Mouse (Mus musculus): ENCODE measurements at regions not wholly inside any gene's neighbourhood (a gene's known extent, or its start where the extent isn't known, plus 50 kb on each side); places are given as distances from the start of the nearest gene placed in this dataset.
A peak's percentile ranks its signal among the peaks of the same experiment; 100 is the strongest.

- TF ChIP-seq TCF12 (IDR thresholded peaks at IDR 0.05; ENCODE audit: insufficient read depth, poor library complexity, severe bottlenecking) (no peak), MAX (IDR thresholded peaks at IDR 0.05; ENCODE audit: low read depth) (no peak), TCF3 (IDR thresholded peaks at IDR 0.05; ENCODE audit: insufficient read length, low read depth) (no peak), POLR2A (IDR thresholded peaks at IDR 0.05; ENCODE audit: insufficient read length, low read depth) (no peak), USF1 (IDR thresholded peaks at IDR 0.05; ENCODE audit: low read depth) (no peak), MYOD1 (IDR thresholded peaks at IDR 0.05; ENCODE audit: control insufficient read depth in 1 of 3, insufficient read length in 2 of 3, low read depth in 2 of 3) (no peak), SRF (IDR thresholded peaks at IDR 0.05; ENCODE audit: control insufficient read depth, insufficient read length, low read depth) (no peak), CEBPB (IDR thresholded peaks at IDR 0.05; ENCODE audit: insufficient read depth, poor library complexity, severe bottlenecking) (no peak), E2F4 (IDR thresholded peaks at IDR 0.05; ENCODE audit: insufficient read depth) (no peak), REST (IDR thresholded peaks at IDR 0.05; ENCODE audit: insufficient read depth, insufficient read length) (no peak), POLR2AphosphoS2 (IDR thresholded peaks at IDR 0.05; ENCODE audit: insufficient read length, low read depth) (no peak), MYOG (IDR thresholded peaks at IDR 0.05; ENCODE audit: control insufficient read depth in 1 of 3, insufficient read depth in 1 of 3, insufficient read length in 2 of 3, low read depth in 2 of 3) (no peak)
- Histone ChIP-seq H3K27me3 (ENCODE audit: control insufficient read depth, insufficient read depth, insufficient read length) (no peaks in the 10 kb centered on the region), H3K79me2 (ENCODE audit: control insufficient read depth, insufficient read depth) (no peaks in the 10 kb centered on the region), H3K4me3 (no peak overlapping the region), H3K36me3 (ENCODE audit: control insufficient read depth, insufficient read depth) (no peaks in the 10 kb centered on the region), H3K4me2 (ENCODE audit: low read depth) (no peak overlapping the region), H3ac (ENCODE audit: control insufficient read depth, insufficient read length) (no peak overlapping the region)
Measured at GRCm38 (mm10) chr8:60825676-60826442, 64.4 kb upstream of the Hpf1 start.

DNA sequence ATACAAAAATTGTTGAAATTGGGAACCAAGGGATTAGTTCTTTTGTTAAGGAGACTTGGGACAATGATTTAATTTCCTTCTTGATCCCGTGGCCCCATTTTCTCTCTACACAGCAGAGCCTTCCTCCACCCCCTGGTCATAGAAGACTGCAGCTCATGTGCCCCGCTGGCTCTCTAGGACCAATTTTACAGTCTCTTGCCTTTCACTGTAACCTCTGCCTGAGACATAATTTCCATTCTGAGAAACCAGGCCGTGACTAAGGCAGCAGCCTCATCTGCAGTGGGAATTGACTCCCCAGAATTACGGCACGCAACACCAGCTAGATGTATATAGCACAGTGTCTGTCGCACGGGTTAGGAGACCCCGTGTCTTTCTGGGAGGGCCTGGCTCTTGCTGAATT lies 63.0 kb upstream of the Hpf1 start:
- no peaks in the 10 kb centered on the region for H3K79me2 ChIP-seq (ENCODE audit: control insufficient read depth, insufficient read depth)
- H3K27me3 ChIP-seq (ENCODE audit: control insufficient read depth, insufficient read depth, insufficient read length), result no peaks in the 10 kb centered on the region

GRCm38 (mm10) chr8:60829093-60829492 lies 61.1 kb upstream of the Hpf1 start:
- Histone ChIP-seq H3K27me3 (ENCODE audit: control insufficient read depth, insufficient read depth, insufficient read length) (no peaks in the 10 kb centered on the region), H3ac (ENCODE audit: control insufficient read depth, insufficient read length) (no peak overlapping the region), H3K36me3 (ENCODE audit: control insufficient read depth, insufficient read depth) (no peaks in the 10 kb centered on the region), H3K4me2 (ENCODE audit: low read depth) (no peak overlapping the region), H3K79me2 (ENCODE audit: control insufficient read depth, insufficient read depth) (no peaks in the 10 kb centered on the region), H3K4me3 (no peak overlapping the region)
- no peak for TF ChIP-seq MAX (IDR thresholded peaks at IDR 0.05; ENCODE audit: low read depth)
- TF ChIP-seq POLR2A (IDR thresholded peaks at IDR 0.05; ENCODE audit: insufficient read length, low read depth), result no peak
- TF ChIP-seq E2F4 (IDR thresholded peaks at IDR 0.05; ENCODE audit: insufficient read depth), result no peak
- no peak for TF ChIP-seq POLR2AphosphoS2 (IDR thresholded peaks at IDR 0.05; ENCODE audit: insufficient read length, low read depth)
- no peak for TF ChIP-seq USF1 (IDR thresholded peaks at IDR 0.05; ENCODE audit: low read depth)
- TF ChIP-seq TCF3 (IDR thresholded peaks at IDR 0.05; ENCODE audit: insufficient read length, low read depth), result no peak

More for the DNA sequence above, 63.0 kb upstream of the Hpf1 start:
- H3K36me3 ChIP-seq (ENCODE audit: control insufficient read depth, insufficient read depth), result no peaks in the 10 kb centered on the region
- no peak for TF ChIP-seq MYOG (IDR thresholded peaks at IDR 0.05; ENCODE audit: control insufficient read depth in 1 of 3, insufficient read depth in 1 of 3, insufficient read length in 2 of 3, low read depth in 2 of 3)
- no peak for TF ChIP-seq TCF3 (IDR thresholded peaks at IDR 0.05; ENCODE audit: insufficient read length, low read depth)
- no peak for TF ChIP-seq MYOD1 (IDR thresholded peaks at IDR 0.05; ENCODE audit: control insufficient read depth in 1 of 3, insufficient read length in 2 of 3, low read depth in 2 of 3)
- no peak for TF ChIP-seq SRF (IDR thresholded peaks at IDR 0.05; ENCODE audit: control insufficient read depth, insufficient read length, low read depth)
- H3ac ChIP-seq (ENCODE audit: control insufficient read depth, insufficient read length), result no peak overlapping the region
- no peak overlapping the region for H3K4me3 ChIP-seq
- no peak overlapping the region for H3K4me2 ChIP-seq (ENCODE audit: low read depth)

GRCm38 (mm10) chr8:60830556-60830955 lies 59.7 kb upstream of the Hpf1 start:
- no peaks in the 10 kb centered on the region for H3K79me2 ChIP-seq (ENCODE audit: control insufficient read depth, insufficient read depth)
- H3K27me3 ChIP-seq (ENCODE audit: control insufficient read depth, insufficient read depth, insufficient read length), result no peaks in the 10 kb centered on the region
- no peaks in the 10 kb centered on the region for H3K36me3 ChIP-seq (ENCODE audit: control insufficient read depth, insufficient read depth)
- H3ac ChIP-seq (ENCODE audit: control insufficient read depth, insufficient read length), result no peak overlapping the region
- H3K4me2 ChIP-seq (ENCODE audit: low read depth), result no peak overlapping the region
- no peak overlapping the region for H3K4me3 ChIP-seq
- no peak for TF ChIP-seq MAX (IDR thresholded peaks at IDR 0.05; ENCODE audit: low read depth)
- peak in 1 of 3 experiments; percentile 46 for TF ChIP-seq MYOG (IDR thresholded peaks at IDR 0.05; ENCODE audit: control insufficient read depth in 1 of 3, insufficient read depth in 1 of 3, insufficient read length in 2 of 3, low read depth in 2 of 3)
- TF ChIP-seq MYOD1 (IDR thresholded peaks at IDR 0.05; ENCODE audit: control insufficient read depth in 1 of 3, insufficient read length in 2 of 3, low read depth in 2 of 3), result no peak

GRCm38 (mm10) chr8:60838526-60838925 lies 51.7 kb upstream of the Hpf1 start:
- H3K4me2 ChIP-seq (ENCODE audit: low read depth), result no peak overlapping the region
- no peak for TF ChIP-seq MYOG (IDR thresholded peaks at IDR 0.05; ENCODE audit: control insufficient read depth in 1 of 3, insufficient read depth in 1 of 3, insufficient read length in 2 of 3, low read depth in 2 of 3)
- TF ChIP-seq CEBPB (IDR thresholded peaks at IDR 0.05; ENCODE audit: insufficient read depth, poor library complexity, severe bottlenecking), result no peak
- no peaks in the 10 kb centered on the region for H3K27me3 ChIP-seq (ENCODE audit: control insufficient read depth, insufficient read depth, insufficient read length)
- no peak overlapping the region for H3K4me3 ChIP-seq
- no peaks in the 10 kb centered on the region for H3K36me3 ChIP-seq (ENCODE audit: control insufficient read depth, insufficient read depth)
- H3ac ChIP-seq (ENCODE audit: control insufficient read depth, insufficient read length), result no peak overlapping the region
- no peaks in the 10 kb centered on the region for H3K79me2 ChIP-seq (ENCODE audit: control insufficient read depth, insufficient read depth)
